Mouse (Mus musculus) midbrain, embryonic 10.5 days (tissue): ENCODE measurements around the gene Hes6. TPM values are rescaled to one million over a fixed set of nuclear protein-coding genes. Genes with fewer than 3 reads are reported as not detected.

Experiments
- DNase-seq: peaks from one replicate; pipeline ENCODE4 v3.0.0-alpha.2; 2017; ENCODE audit warnings: low spot score
- H3K27ac ChIP-seq: fragments of 300-500 bp; sonication (generic); replicated peaks from 2 replicates; pipeline ENCODE4 v1.5.1; 2016; ENCODE audit warnings: mild to moderate bottlenecking
- H3K27me3 ChIP-seq: fragments of 300-500 bp; sonication (generic); 2 replicates; pipeline ENCODE4 v1.6.1; 2016; ENCODE audit warnings: low read depth, mild to moderate bottlenecking; ENCODE audit not compliant: poor library complexity, severe bottlenecking
- H3K36me3 ChIP-seq: fragments of 300-500 bp; sonication (generic); 2 replicates; pipeline ENCODE4 v1.6.1; 2016; ENCODE audit warnings: mild to moderate bottlenecking, moderate library complexity
- H3K4me1 ChIP-seq: fragments of 300-500 bp; sonication (generic); 2 replicates; pipeline ENCODE4 v1.6.1; 2016
- H3K4me3 ChIP-seq: fragments of 300-500 bp; sonication (generic); 2 replicates; pipeline ENCODE4 v1.5.1; 2016; ENCODE audit warnings: mild to moderate bottlenecking, moderate library complexity
- H3K9me3 ChIP-seq: fragments of 300-500 bp; sonication (generic); replicated peaks from 2 replicates; pipeline ENCODE4 v1.6.1; 2016; ENCODE audit warnings: mild to moderate bottlenecking
- WGBS: fragments of 180-500 bp; shearing (Covaris S2); methylation state at CpG from one replicate; pipeline ENCODE4 v1.1.7; 2016; 5-methylcytosine and 5-hydroxymethylcytosine counted together
- polyA plus RNA-seq: library from polyadenylated mRNA; unstranded; fragments of >200 nt; fragmentation: Nextera tagmentation; extraction: Ambion mirVana; gene quantifications from 2 replicates; pipeline ENCODE4 v1.2.1, GENCODE M21; 2016

Hes6 gene
- polyA plus RNA-seq, 1 experiment from 2014 or later, result 213 TPM

DNA sequence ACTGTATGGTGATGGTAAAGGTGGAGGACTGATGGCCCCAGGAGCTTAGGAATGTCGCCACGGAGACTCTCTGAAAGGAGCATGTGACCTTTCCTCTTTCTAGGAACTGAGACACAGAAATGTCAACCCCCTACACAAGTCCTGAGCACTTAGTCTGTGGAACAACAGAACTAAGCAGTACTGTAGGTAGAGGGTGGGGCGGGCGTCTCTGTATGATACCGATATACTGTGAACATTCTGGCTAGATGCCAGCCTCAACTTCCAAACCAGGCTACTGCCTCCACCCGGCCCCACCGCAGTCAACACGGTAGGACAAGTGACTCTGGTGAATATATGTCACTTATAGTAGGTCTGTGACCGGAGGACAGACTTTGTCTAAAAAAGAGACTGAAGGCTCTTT is 40.1 kb upstream of the Hes6 start:
- whole genome bisulfite sequencing, result 90% methylated on average over 9 of the region's 9 CpGs
- peaks cover 60% of the 10 kb centered on the region for H3K4me1 ChIP-seq

DNA sequence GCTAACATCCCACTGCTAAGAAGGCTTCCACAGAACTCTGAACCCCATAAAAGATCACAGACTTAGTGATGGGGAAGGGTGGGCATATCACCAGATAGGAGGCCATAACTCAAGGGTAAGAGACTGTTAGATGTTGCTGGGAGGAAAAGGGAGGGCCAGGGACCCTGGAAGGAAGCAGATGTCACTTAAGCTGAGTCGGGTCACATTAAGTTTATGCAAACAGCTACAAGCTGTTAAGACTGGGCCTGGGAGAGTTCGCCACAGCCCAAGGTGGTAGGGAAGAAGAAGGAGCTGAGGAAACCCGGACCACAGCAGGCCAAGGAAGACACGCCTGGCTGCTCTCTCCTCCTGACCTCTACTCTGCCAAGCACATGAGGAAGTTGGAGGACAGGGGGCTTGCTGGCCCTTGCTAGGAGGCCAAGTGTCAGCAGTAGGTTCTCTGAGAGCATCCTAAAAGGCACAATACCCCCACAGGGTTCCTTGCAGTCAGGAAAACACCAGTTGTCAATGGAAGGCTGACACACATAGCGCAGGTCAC is 37.8 kb upstream of the Hes6 start:
- Histone ChIP-seq H3K36me3 (peaks cover 31% of the 10 kb centered on the region), H3K4me1 (peaks cover 37% of the 10 kb centered on the region), H3K27ac (peak overlapping the region; percentile 49), H3K9me3 (peaks cover 10% of the 10 kb centered on the region), H3K4me3 (no peak overlapping the region), H3K27me3 (0 out of 2 replicates have a peak, but pooled peaks cover 7% of the 10 kb centered on the region)
- 77% methylated on average over 5 of the region's 5 CpGs for WGBS
- DNase-seq, result no peak

More for the DNA sequence above, 40.1 kb upstream of the Hes6 start:
- no peak for DNase-seq
- Histone ChIP-seq H3K9me3 (no peaks in the 10 kb centered on the region), H3K36me3 (peaks cover 8% of the 10 kb centered on the region), H3K27me3 (peaks cover 23% of the 10 kb centered on the region), H3K4me3 (no peak overlapping the region), H3K27ac (no peak overlapping the region)

DNA sequence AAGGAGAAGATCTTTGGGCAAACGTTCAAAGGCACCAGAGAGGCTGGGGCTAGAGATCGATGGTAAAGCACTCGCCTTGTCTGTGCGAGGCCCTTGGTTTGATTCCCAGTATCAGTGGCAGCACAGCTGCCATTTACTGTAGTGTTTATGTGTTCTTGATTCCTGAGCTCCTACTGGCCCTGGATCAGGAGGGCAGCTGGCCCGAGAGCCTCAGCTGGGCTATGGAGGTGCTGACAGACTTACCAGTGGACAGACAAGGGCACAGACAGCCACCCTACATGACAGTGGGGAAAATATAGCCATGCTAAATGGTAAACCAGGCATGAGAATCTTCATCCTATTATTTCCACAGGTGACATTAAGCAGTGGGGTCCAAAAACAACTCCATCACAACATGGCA is 37.0 kb upstream of the Hes6 start:
- Histone ChIP-seq H3K4me3 (no peak overlapping the region), H3K36me3 (peaks cover 32% of the 10 kb centered on the region), H3K27ac (no peak overlapping the region), H3K9me3 (peaks cover 10% of the 10 kb centered on the region), H3K27me3 (0 out of 2 replicates have a peak, but pooled peaks cover 7% of the 10 kb centered on the region), H3K4me1 (peaks cover 29% of the 10 kb centered on the region)
- no peak for DNase-seq
- 94% methylated on average over 5 of the region's 5 CpGs for WGBS

DNA sequence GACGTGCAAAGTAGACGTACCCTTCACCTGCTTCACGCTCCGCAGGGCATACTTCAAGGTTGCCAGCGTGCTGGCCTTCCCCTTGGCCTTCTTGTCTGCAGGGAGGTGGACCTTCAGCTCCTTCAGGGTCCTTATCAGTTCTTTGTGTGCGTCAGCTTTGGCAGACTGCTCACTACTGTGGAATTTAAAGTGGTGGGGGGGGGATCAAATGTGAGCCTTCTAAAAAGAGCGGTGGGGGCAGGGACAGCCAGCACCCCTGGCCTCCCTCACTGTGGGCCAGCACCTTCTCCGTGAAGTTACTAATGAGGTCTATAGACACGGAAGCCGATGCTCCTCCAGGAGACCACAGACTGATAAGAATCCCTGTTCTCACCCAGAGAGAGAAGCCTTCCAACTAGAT is 34.9 kb upstream of the Hes6 start:
- WGBS, result 94% methylated on average over 10 of the region's 10 CpGs

DNA sequence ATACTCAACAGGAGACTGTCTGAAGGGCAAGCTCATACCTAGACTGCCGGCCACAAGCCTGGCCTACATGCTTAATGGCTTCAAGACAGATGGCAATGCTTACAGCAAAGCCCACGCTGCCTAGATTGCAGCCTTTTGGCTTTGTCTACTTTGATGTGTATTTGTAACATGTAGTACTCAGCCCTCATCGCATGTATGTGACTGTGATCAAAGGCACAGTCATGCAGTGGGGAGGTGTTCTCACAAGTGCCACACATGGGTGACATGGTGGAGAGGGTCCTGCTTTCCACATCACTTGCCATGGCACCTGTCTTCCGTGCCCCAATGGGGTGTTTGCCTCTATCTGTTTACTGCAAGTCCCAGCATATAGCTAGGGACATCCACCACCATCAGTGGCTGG is 32.7 kb upstream of the Hes6 start:
- Histone ChIP-seq H3K4me3 (no peak overlapping the region), H3K36me3 (peaks cover 32% of the 10 kb centered on the region), H3K9me3 (peaks cover 10% of the 10 kb centered on the region), H3K27me3 (no peaks in the 10 kb centered on the region), H3K4me1 (peaks cover 11% of the 10 kb centered on the region), H3K27ac (no peak overlapping the region)
- WGBS, result 94% methylated on average over 4 of the region's 4 CpGs
- DNase-seq, result no peak

More for the DNA sequence above, 34.9 kb upstream of the Hes6 start:
- Histone ChIP-seq H3K4me3 (no peak overlapping the region), H3K9me3 (peaks cover 10% of the 10 kb centered on the region), H3K27me3 (no peaks in the 10 kb centered on the region), H3K4me1 (peaks cover 8% of the 10 kb centered on the region), H3K27ac (no peak overlapping the region), H3K36me3 (peaks cover 32% of the 10 kb centered on the region)
- no peak for DNase-seq

DNA sequence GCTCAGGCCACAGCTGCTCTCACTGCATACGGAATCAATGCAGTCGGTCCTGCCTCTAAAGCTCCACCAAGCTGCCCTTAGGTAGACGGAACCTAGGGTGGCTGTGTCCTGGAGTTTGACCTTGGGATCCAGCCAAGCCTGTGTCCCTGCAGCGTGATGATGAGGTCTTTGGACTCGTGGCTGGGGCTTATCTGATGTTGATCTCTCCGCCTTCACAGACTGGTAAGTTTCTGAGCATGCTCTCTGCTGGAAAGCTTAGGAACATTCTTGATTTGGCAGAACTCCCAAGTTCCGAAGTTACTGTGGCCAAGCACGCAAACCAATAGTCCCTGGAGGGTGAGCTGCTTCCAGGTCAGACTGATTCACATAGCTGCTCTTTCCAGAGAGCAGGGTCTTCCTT is 32.2 kb upstream of the Hes6 start:
- H3K27me3 ChIP-seq, result no peaks in the 10 kb centered on the region

DNA sequence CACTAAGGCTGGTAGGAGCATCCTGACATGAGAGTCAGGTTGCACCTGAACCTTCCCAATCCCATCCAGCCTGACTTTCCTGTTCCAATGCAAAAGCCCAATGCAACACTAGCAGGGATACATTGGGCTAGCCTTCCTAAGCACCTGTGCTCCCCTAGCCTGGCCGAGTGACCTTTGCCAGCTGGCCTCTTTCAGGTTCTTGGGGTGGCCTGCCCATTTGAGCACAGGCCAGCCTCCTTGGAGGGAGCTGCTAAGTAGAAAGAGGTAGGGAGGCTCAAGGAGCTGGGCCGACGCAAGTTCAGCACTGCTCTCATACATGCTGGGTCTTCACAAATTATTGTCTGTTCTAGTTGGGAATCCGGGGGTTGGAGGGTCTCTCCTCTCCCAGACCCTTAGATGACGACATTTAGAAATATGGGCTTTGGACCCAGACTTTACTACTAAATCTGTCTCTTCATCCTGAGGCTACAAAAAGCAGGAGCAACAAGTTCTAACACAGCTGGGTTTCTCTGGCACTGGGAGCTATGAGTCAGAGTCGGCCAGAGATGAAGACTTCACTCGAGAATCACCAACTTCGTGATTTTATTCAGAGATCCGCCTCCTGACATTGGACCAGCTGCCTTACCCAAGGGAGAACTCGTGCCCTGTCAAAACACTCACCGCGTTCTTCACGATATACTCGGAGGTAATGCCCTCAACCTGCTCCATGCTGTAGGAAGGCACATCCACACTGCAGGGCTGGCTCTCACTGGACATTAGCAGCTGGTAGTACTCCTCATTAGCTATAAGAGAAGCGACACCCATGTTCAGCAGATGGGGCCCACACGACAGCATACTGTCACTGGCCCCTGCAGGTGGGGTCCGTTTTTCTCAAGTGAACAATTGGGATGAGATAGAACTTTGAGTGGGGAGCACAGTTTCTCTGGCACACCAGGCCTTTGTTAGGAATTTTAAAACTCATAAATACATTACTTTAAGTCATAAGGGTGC is 31.3 kb upstream of the Hes6 start:
- 94% methylated on average over 17 of the region's 17 CpGs for WGBS
- H3K27me3 ChIP-seq, result no peaks in the 10 kb centered on the region
- peaks cover 32% of the 10 kb centered on the region for H3K36me3 ChIP-seq
- H3K4me1 ChIP-seq, result peaks cover 11% of the 10 kb centered on the region
- H3K4me3 ChIP-seq, result no peak overlapping the region
- no peak overlapping the region for H3K27ac ChIP-seq
- DNase-seq, result no peak
- H3K9me3 ChIP-seq, result peaks cover 10% of the 10 kb centered on the region

More for the DNA sequence above, 32.2 kb upstream of the Hes6 start:
- Histone ChIP-seq H3K27ac (no peak overlapping the region), H3K9me3 (peaks cover 10% of the 10 kb centered on the region), H3K4me1 (peaks cover 11% of the 10 kb centered on the region), H3K4me3 (no peak overlapping the region), H3K36me3 (peaks cover 32% of the 10 kb centered on the region)
- WGBS, result 88% methylated on average over 8 of the region's 8 CpGs
- no peak for DNase-seq

DNA sequence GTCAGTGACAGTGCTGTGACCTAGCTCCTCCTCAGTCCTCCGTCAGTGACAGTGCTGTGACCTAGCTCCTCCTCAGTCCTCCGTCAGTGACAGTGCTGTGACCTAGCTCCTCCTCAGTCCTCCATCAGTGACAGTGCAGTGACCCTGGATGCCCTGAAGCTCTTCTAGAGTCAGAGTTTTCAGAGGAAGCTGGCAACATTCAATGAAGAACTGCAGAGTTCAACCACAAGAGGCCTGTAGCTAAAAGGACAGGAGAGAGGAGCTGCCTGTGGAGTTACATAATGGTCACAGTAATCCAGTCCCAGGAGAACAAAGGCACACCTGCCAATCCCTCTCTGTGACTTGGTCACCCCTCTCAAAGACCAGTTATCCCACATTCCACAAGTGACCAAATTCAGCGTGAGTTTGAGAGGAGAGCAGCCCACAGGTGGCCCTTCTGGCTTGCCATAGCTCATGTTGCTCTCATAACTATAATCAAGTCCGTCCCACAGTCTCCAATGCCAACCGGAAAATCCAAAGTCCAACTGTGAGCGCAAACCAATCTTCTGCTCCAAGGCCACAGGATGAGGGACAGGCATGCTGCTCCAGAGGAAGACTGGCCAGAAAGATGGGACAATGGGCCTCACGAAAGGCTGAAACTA is 28.6 kb upstream of the Hes6 start:
- Histone ChIP-seq H3K9me3 (peaks cover 4% of the 10 kb centered on the region), H3K36me3 (peaks cover 10% of the 10 kb centered on the region), H3K27me3 (no peaks in the 10 kb centered on the region), H3K4me3 (no peak overlapping the region), H3K4me1 (peaks cover 11% of the 10 kb centered on the region), H3K27ac (0 out of 2 replicates have a peak overlapping the region, but pooled peaks have one; percentile 38)
- no peak for DNase-seq
- 78% methylated on average over 7 of the region's 7 CpGs for WGBS

DNA sequence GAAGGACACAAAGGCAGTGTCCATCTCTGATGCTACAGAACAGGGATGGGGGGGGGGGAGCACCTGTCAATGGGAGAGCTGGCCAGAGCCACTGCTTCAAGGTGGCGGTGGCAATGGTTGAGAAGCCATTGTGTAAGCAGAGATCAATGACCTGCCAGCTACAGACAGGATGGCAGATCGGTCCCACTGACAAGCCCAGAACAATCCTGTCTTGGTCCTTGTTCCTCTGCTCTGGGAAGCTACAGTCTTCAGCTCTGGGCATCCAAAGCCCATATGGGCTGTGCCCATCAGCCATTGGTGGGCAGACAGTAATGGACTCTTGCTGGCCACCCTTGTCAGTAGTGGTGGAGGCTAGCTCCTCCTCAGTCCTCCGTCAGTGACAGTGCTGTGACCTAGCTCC is 28.0 kb upstream of the Hes6 start:
- Histone ChIP-seq H3K36me3 (peaks cover 3% of the 10 kb centered on the region), H3K27ac (no peak overlapping the region), H3K4me3 (no peak overlapping the region), H3K9me3 (no peaks in the 10 kb centered on the region), H3K27me3 (no peaks in the 10 kb centered on the region), H3K4me1 (peaks cover 11% of the 10 kb centered on the region)
- no peak for DNase-seq
- 92% methylated on average over 3 of the region's 3 CpGs for WGBS

DNA sequence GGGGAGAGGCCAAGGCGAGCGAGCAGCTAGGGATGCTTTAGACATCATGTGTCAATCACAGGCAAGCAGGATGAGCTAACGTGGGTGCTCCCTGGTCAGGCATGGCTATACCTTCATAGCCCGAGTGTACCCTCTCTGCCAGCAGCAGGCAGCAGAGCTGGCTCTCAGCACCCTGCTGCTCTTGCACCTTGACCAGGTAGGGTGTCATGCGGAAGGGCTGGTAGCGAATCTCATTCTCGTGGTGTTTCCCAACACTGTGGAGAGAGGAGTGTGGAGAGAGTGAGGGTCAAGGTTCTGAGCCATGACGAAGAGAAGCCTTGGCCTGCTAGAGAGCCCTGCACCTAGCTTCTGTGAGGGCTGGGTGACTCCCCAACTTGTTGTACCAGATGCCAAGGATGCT is 25.9 kb upstream of the Hes6 start:
- WGBS, result 90% methylated on average over 8 of the region's 8 CpGs
- no peaks in the 10 kb centered on the region for H3K9me3 ChIP-seq
- no peaks in the 10 kb centered on the region for H3K27me3 ChIP-seq
- H3K4me3 ChIP-seq, result no peak overlapping the region
- H3K36me3 ChIP-seq, result no peaks in the 10 kb centered on the region; the same call in 1 of the 2 replicates
- H3K4me1 ChIP-seq, result peaks cover 11% of the 10 kb centered on the region
- no peak overlapping the region for H3K27ac ChIP-seq
- DNase-seq, result no peak

DNA sequence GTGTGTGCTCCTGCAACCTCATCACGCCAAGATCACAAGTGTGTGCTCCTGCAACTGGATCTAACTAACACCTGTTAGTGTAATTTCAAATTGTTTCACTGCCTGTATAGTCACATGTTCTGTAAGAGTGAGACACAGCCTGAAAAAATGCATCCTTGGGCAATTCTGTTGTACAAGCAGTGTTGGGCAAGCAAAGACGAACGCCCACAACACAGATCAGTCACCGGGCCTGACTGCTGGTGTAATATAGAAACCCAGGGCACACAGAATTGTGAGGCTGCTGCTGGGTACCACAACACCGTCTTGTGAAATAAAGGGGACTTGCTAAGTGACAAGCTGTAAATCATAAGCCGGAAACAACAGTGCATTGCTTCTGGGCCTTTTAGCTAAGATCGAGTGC is 23.7 kb upstream of the Hes6 start:
- Histone ChIP-seq H3K4me1 (peaks cover 3% of the 10 kb centered on the region), H3K27me3 (no peaks in the 10 kb centered on the region), H3K27ac (no peak overlapping the region), H3K4me3 (no peak overlapping the region), H3K9me3 (no peaks in the 10 kb centered on the region), H3K36me3 (no peaks in the 10 kb centered on the region)
- 94% methylated on average over 7 of the region's 7 CpGs for WGBS
- DNase-seq, result no peak

DNA sequence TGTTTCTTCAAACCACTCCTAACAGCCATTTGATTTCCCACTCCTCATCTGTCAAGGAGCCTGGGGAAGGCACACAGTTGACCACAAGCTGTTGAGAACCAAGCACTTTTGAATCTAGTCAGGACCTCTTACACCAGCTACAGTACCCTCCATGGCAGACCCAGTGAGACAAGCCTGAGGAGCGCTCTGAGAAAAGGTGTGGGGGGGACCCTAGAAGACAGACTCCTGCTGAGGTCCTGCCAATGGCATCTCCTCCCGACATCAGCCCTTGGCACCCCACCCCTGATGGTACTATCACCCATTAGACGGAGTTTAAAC is 23.2 kb upstream of the Hes6 start:
- no peak overlapping the region for H3K4me3 ChIP-seq
- no peaks in the 10 kb centered on the region for H3K36me3 ChIP-seq
- 92% methylated on average over 3 of the region's 3 CpGs for WGBS
- H3K27me3 ChIP-seq, result no peaks in the 10 kb centered on the region
- no peaks in the 10 kb centered on the region for H3K4me1 ChIP-seq
- H3K27ac ChIP-seq, result no peak overlapping the region
- no peaks in the 10 kb centered on the region for H3K9me3 ChIP-seq
- no peak for DNase-seq
